Mouse (Mus musculus): Measurements from ENCODE around the gene Tmprss11c. TPM values are rescaled to one million over a fixed set of nuclear protein-coding genes. Genes with fewer than 3 reads are reported as not detected.

The Tmprss11c gene
- polyA plus RNA-seq, 1 experiment from 2014 or later, result not detected

DNA sequence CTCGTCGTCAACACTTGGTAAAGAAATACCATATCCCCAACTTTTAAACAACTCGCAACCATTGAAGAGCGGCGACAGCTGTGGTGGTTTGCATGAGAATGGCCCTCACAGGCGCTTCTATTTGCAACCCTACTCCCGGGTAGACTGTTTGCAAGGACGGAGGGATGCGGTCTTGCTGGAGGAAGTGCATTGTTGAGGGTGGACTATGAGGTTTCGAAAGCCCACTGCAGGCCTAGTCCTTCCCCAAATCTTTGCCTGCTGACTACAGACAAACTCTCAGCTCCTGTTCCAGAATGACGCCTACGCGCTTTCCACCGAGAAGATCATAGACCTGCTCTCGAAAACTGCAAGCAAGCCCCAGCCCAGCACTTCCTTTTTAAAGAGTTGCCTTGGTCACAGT is 98.8 kb downstream of the Tmprss11c start:
- H3K4me1 ChIP-seq (replicated peaks), result no peaks in the 10 kb centered on the region
- no peaks in the 10 kb centered on the region for H3K36me3 ChIP-seq
- H3K27me3 ChIP-seq (replicated peaks), result no peaks in the 10 kb centered on the region
- no peaks in the 10 kb centered on the region for H3K9me3 ChIP-seq (replicated peaks)
- 50% methylated on average over 15 of the region's 15 CpGs for WGBS
- H3K4me2 ChIP-seq, result no peak overlapping the region
- H3K27ac ChIP-seq (ENCODE audit: poor library complexity, severe bottlenecking), result no peak overlapping the region
- no peak overlapping the region for H3K4me3 ChIP-seq
- ATAC-seq (ENCODE audit: insufficient number of reproducible peaks, low FRiP score), result no peak
- no peak overlapping the region for H3K9ac ChIP-seq

DNA sequence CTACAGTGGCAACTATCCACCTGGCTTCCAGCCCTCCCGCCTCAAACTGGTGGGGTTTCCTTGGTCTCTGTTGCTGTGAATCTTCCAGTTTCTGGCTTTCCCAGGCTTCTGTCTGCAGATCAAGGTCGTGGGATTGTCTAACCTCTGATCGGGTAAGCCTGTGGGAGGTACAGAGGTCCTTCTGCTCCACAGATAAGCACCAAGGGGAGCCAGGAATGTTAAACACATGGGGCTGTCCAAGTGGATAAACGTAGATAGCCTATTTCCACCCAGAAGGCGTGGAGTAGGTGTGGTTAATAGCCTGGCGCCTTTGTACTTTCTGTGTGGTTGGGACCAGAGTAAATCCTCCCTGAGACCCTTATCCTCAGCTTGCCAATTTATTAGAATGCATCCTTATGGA is 101.7 kb downstream of the Tmprss11c start:
- Histone ChIP-seq H3K9ac (no peak overlapping the region), H3K9me3 (replicated peaks) (no peaks in the 10 kb centered on the region), H3K27ac (ENCODE audit: poor library complexity, severe bottlenecking) (no peak overlapping the region), H3K4me1 (replicated peaks) (no peaks in the 10 kb centered on the region), H3K27me3 (replicated peaks) (no peaks in the 10 kb centered on the region), H3K4me3 (no peak overlapping the region), H3K36me3 (no peaks in the 10 kb centered on the region), H3K4me2 (no peak overlapping the region)
- 53% methylated on average over 6 of the region's 6 CpGs for WGBS
- no peak for ATAC-seq (ENCODE audit: insufficient number of reproducible peaks, low FRiP score)

Other genes starting within 250 kb of the Tmprss11c start
- gene Cenpc1, start 223.7 kb downstream of the Tmprss11c start, polyA plus RNA-seq (2016; fragmentation: Nextera tagmentation; extraction: Ambion mirVana), result 29.1 and 31.0 TPM in 2 replicates
- gene Stap1, start 217.6 kb downstream of the Tmprss11c start, polyA plus RNA-seq (2016; fragmentation: Nextera tagmentation; extraction: Ambion mirVana), result 0.11 TPM in 1 of 2 replicates, not detected in the other
- gene Uba6, start 116.5 kb downstream of the Tmprss11c start, polyA plus RNA-seq (2016; fragmentation: Nextera tagmentation; extraction: Ambion mirVana), result 12.3 and 14.1 TPM in 2 replicates
- gene Gnrhr, start 91.4 kb downstream of the Tmprss11c start, polyA plus RNA-seq (2016; fragmentation: Nextera tagmentation; extraction: Ambion mirVana), result not detected in 2 replicates
- not detected in 2 replicates for gene Tmprss11d, start 84.1 kb upstream of the Tmprss11c start, polyA plus RNA-seq (2016; fragmentation: Nextera tagmentation; extraction: Ambion mirVana)
- gene Tmprss11a, start 179.7 kb upstream of the Tmprss11c start, polyA plus RNA-seq (2016; fragmentation: Nextera tagmentation; extraction: Ambion mirVana), result not detected in 2 replicates
- gene Tmprss11g, start 229.3 kb upstream of the Tmprss11c start, polyA plus RNA-seq (2016; fragmentation: Nextera tagmentation; extraction: Ambion mirVana), result not detected in 2 replicates